Mouse (Mus musculus) heart, embryonic 14.5 days (tissue): ENCODE results near the gene Gm28308. TPM values are rescaled to one million over a fixed set of nuclear protein-coding genes. Genes with fewer than 3 reads are reported as not detected.

ENCODE experiments used
- ATAC-seq: fragments of 200-750 bp; cut with Nextera tagmentation; 2 replicates; pipeline ENCODE4 v1.8.0; 2017; ENCODE audit warnings: low read depth, moderate TSS enrichment; ENCODE audit not compliant: insufficient number of reproducible peaks, insufficient read depth, low FRiP score
- H3K27ac ChIP-seq, 2 experiments: fragments of 200-500 bp in 1 of 2; fragments of 300-500 bp in 1 of 2; sonication (generic) in 1 of 2; replicated peaks in 1 of 2; 2 replicates each; pipeline ENCODE4 v1.5.1; 2012 to 2014; ENCODE audit warnings: low read depth in 2 of 2, low read length in 2 of 2, control low read depth in 1 of 2, mild to moderate bottlenecking in 1 of 2, mixed read lengths in 1 of 2; ENCODE audit not compliant: control insufficient read depth in 1 of 2, insufficient read depth in 1 of 2
- H3K27me3 ChIP-seq: fragments of 300-500 bp; sonication (generic); 2 replicates; pipeline ENCODE4 v1.6.1; 2014; ENCODE audit warnings: mild to moderate bottlenecking, low read length, control low read depth; ENCODE audit not compliant: control insufficient read depth, insufficient read depth
- H3K36me3 ChIP-seq: fragments of 300-500 bp; sonication (generic); 2 replicates; pipeline ENCODE4 v1.6.1; 2014; ENCODE audit warnings: mild to moderate bottlenecking, control low read depth, low read length, mixed read lengths; ENCODE audit not compliant: control insufficient read depth, insufficient read depth
- H3K4me1 ChIP-seq, 2 experiments: fragments of 200-500 bp in 1 of 2; fragments of 300-500 bp in 1 of 2; sonication (generic) in 1 of 2; 2 replicates each; pipeline ENCODE4 v1.6.1; 2012 to 2014; ENCODE audit warnings: low read length in 2 of 2, control low read depth in 1 of 2, mixed read lengths in 1 of 2; ENCODE audit not compliant: control insufficient read depth in 2 of 2, insufficient read depth in 2 of 2
- H3K4me2 ChIP-seq: fragments of 300-500 bp; sonication (generic); 2 replicates; pipeline ENCODE4 v1.6.1; 2014; ENCODE audit warnings: mild to moderate bottlenecking, low read length
- H3K4me3 ChIP-seq, 2 experiments: fragments of 200-500 bp in 1 of 2; fragments of 300-500 bp in 1 of 2; sonication (generic) in 1 of 2; 2 replicates each; pipeline ENCODE4 v1.5.1; 2012 to 2014; ENCODE audit warnings: low read length in 2 of 2, mild to moderate bottlenecking in 2 of 2, control low read depth in 1 of 2, low read depth in 1 of 2, moderate library complexity in 1 of 2; ENCODE audit not compliant: control insufficient read depth in 1 of 2, insufficient read depth in 1 of 2
- H3K9ac ChIP-seq: fragments of 300-500 bp; sonication (generic); 2 replicates; pipeline ENCODE4 v1.6.1; 2014; ENCODE audit warnings: mild to moderate bottlenecking, low read length
- H3K9me3 ChIP-seq: fragments of 300-500 bp; sonication (generic); 2 replicates; pipeline ENCODE4 v1.6.1; 2016; ENCODE audit warnings: low read length, control low read depth; ENCODE audit not compliant: control insufficient read depth
- WGBS: fragments of 180-500 bp; shearing (Covaris S2); extraction: QIAGEN DNeasy Blood & Tissue Kit; methylation state at CpG from one replicate; pipeline ENCODE4 v1.1.7; 2014; 5-methylcytosine and 5-hydroxymethylcytosine counted together
- polyA plus RNA-seq: library from polyadenylated mRNA; unstranded; fragments of >200 nt; fragmentation: Nextera tagmentation; extraction: Ambion mirVana; gene quantifications from 2 replicates; pipeline ENCODE4 v1.2.1, GENCODE M21; 2014

The Gm28308 gene
- polyA plus RNA-seq, 1 experiment from 2014 or later, result not detected

GRCm38 (mm10) chr6:52185222-52185621 is 27.9 kb downstream of the Gm28308 start:
- H3K9me3 ChIP-seq, result no peaks in the 10 kb centered on the region
- peaks cover 100% of the 10 kb centered on the region for H3K27me3 ChIP-seq
- 4% methylated on average over 19 of the region's 19 CpGs for WGBS
- no peak for ATAC-seq
- H3K36me3 ChIP-seq, result no peaks in the 10 kb centered on the region
- no peaks in the 10 kb centered on the region for H3K4me1 ChIP-seq
- H3K4me3 ChIP-seq, result no peak overlapping the region
- no peak overlapping the region for H3K27ac ChIP-seq
- no peak overlapping the region for H3K4me2 ChIP-seq
- no peak overlapping the region for H3K9ac ChIP-seq

DNA sequence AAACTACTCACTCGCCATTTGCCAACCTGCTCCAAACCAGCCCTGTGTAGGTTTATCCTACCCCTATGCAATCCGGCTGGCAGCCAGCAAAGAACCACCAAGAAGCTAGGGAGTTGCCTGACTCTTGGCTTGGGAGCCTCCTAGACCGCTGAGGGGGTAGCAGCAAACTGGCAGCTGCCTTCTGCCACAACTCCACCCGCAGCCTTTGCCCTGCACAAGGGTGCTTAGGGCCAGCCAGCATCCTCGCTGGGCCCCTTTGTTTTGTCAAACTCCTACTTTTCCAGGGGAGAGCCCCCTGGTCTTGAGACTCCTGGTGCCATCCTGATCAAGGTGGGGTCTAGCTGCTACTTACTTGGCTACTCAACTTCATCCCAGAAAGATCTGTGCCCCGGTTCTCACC is 28.5 kb downstream of the Gm28308 start:
- Histone ChIP-seq H3K4me2 (no peak overlapping the region), H3K27ac (no peak overlapping the region), H3K4me1 (no peaks in the 10 kb centered on the region), H3K36me3 (no peaks in the 10 kb centered on the region), H3K9me3 (no peaks in the 10 kb centered on the region), H3K4me3 (no peak overlapping the region), H3K27me3 (peaks cover 100% of the 10 kb centered on the region), H3K9ac (no peak overlapping the region)
- no peak for ATAC-seq
- 3% methylated on average over 6 of the region's 6 CpGs for WGBS

- 17% methylated on average over 10 of the region's 10 CpGs for WGBS
- Histone ChIP-seq H3K27ac (no peak overlapping the region), H3K9me3 (no peaks in the 10 kb centered on the region), H3K4me1 (no peaks in the 10 kb centered on the region), H3K27me3 (peaks cover 100% of the 10 kb centered on the region), H3K4me3 (no peak overlapping the region), H3K36me3 (no peaks in the 10 kb centered on the region), H3K9ac (no peak overlapping the region), H3K4me2 (no peak overlapping the region)
- no peak for ATAC-seq
Measured at GRCm38 (mm10) chr6:52183311-52184080, 29.6 kb downstream of the Gm28308 start.

GRCm38 (mm10) chr6:52182793-52183192 is 30.3 kb downstream of the Gm28308 start:
- Histone ChIP-seq H3K27me3 (peaks cover 100% of the 10 kb centered on the region), H3K4me2 (no peak overlapping the region), H3K27ac (no peak overlapping the region), H3K9ac (no peak overlapping the region), H3K36me3 (no peaks in the 10 kb centered on the region), H3K9me3 (no peaks in the 10 kb centered on the region), H3K4me3 (no peak overlapping the region), H3K4me1 (no peaks in the 10 kb centered on the region)
- 24% methylated on average over 1 of the region's 1 CpGs for WGBS
- no peak for ATAC-seq

DNA sequence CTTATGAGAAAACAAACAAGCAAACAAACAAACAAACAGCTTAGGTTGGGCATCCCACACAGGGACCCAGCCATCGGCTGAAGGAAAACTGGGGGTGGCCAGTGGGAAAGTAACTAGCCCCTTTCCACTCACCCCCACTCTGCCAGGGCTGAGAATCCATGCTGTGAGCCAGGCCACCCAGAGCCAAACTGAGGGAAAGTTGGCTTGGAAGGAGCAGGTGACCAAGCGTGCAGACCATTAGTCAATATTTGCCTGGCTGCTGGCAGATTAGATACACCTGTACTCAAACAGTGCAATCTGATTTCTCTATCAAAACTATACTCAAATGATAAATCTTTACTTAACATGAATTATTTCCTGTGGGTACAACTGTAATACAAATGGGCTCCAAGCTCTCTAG is 31.1 kb downstream of the Gm28308 start:
- Histone ChIP-seq H3K9me3 (no peaks in the 10 kb centered on the region), H3K27me3 (peaks cover 100% of the 10 kb centered on the region), H3K27ac (no peak overlapping the region), H3K36me3 (no peaks in the 10 kb centered on the region), H3K4me2 (no peak overlapping the region), H3K4me3 (no peak overlapping the region), H3K9ac (no peak overlapping the region), H3K4me1 (no peaks in the 10 kb centered on the region)
- no peak for ATAC-seq
- 30% methylated on average over 2 of the region's 2 CpGs for whole genome bisulfite sequencing

- H3K27me3 ChIP-seq, result peaks cover 100% of the 10 kb centered on the region
- no peak overlapping the region for H3K27ac ChIP-seq
- H3K4me3 ChIP-seq, result no peak overlapping the region
- no peaks in the 10 kb centered on the region for H3K9me3 ChIP-seq
- H3K36me3 ChIP-seq, result no peaks in the 10 kb centered on the region
- no peaks in the 10 kb centered on the region for H3K4me1 ChIP-seq
- H3K4me2 ChIP-seq, result no peak overlapping the region
- no peak overlapping the region for H3K9ac ChIP-seq
- ATAC-seq, result no peak
- WGBS, result 13% methylated on average over 3 of the region's 3 CpGs
Measured at GRCm38 (mm10) chr6:52180726-52181125, 32.4 kb downstream of the Gm28308 start.

GRCm38 (mm10) chr6:52180213-52180710 is 32.9 kb downstream of the Gm28308 start:
- Histone ChIP-seq H3K9ac (no peak overlapping the region), H3K36me3 (no peaks in the 10 kb centered on the region), H3K4me3 (no peak overlapping the region), H3K4me1 (no peaks in the 10 kb centered on the region; a peak in 1 of 4 replicates), H3K9me3 (no peaks in the 10 kb centered on the region), H3K4me2 (no peak overlapping the region), H3K27ac (no peak overlapping the region), H3K27me3 (peaks cover 99% of the 10 kb centered on the region)
- 8% methylated on average over 11 of the region's 11 CpGs for WGBS
- no peak for ATAC-seq
